Mouse (Mus musculus) testis, adult 2 months (tissue): ENCODE measurements around the gene Gm4567. TPM values are rescaled to one million over a fixed set of nuclear protein-coding genes. Genes with fewer than 3 reads are reported as not detected.
"Not testable (repeated sequence)": the region's sequence is repeated elsewhere in the genome, so short reads cannot be mapped to it uniquely, and the experiment has no call there.

Experiments
- H3K27ac ChIP-seq: fragments of 200-500 bp; 2 replicates; pipeline ENCODE4 v1.5.1; 2012; ENCODE audit warnings: low read depth, low read length; ENCODE audit not compliant: control insufficient read depth, insufficient read depth
- H3K27me3 ChIP-seq: fragments of 200-500 bp; 2 replicates; pipeline ENCODE4 v1.6.1; 2012; ENCODE audit warnings: mild to moderate bottlenecking, low read length, moderate library complexity; ENCODE audit not compliant: control insufficient read depth, insufficient read depth
- H3K36me3 ChIP-seq: fragments of 200-500 bp; 2 replicates; pipeline ENCODE4 v1.6.1; 2012; ENCODE audit warnings: mild to moderate bottlenecking, low read length; ENCODE audit not compliant: control insufficient read depth, insufficient read depth
- H3K4me1 ChIP-seq: fragments of 200-500 bp; 2 replicates; pipeline ENCODE4 v1.6.1; 2012; ENCODE audit warnings: low read length; ENCODE audit not compliant: control insufficient read depth, insufficient read depth
- H3K4me3 ChIP-seq: fragments of 200-500 bp; 2 replicates; pipeline ENCODE4 v1.5.1; 2012; ENCODE audit warnings: low read depth, mild to moderate bottlenecking, low read length, moderate library complexity, mixed read lengths; ENCODE audit not compliant: control insufficient read depth
- polyA plus RNA-seq: library from polyadenylated mRNA; depleted of rRNA; stranded (reverse); fragments of >200 nt; gene quantifications from 2 replicates; pipeline ENCODE4 v1.2.3, GENCODE M21; 2012; rRNA removed

Gene Gm4567
- polyA plus RNA-seq = not detected in 2 replicates

DNA sequence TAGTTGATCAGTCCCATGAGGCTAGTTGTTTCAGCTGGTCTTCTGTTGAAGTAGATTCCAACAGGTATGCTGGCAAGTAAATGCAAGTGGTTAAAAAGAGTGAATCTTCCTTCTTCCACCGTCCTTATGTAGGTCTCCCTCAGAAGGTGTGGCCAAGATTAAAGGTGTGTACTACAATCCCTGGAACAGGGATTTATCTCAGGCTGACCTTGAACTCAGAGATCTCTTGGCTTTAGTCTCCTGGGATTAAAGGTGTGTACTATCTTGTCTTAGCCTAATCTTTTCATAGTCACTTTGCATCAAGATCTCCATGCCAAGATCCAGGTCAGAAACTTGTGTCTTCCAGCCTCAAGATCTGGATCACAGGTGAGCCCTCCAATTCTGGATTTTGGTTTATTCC lies at the start of gene Gm4567:
TSS of gene Gm4567 (minus strand) at position 101 of the 400 bp plus-strand sequence.
- H3K4me1 ChIP-seq, H3K27me3 ChIP-seq, H3K27ac ChIP-seq, H3K4me3 ChIP-seq, H3K36me3 ChIP-seq: not testable (repeated sequence)

GRCm38 (mm10) chr7:22761397-22761796 lies 41.9 kb upstream of the Gm4567 start, which contains the start of gene Vmn1r157:
Gene Vmn1r157 (plus strand): TSS chr7:22761697.
- H3K27ac ChIP-seq, H3K4me3 ChIP-seq, H3K36me3 ChIP-seq, H3K27me3 ChIP-seq, H3K4me1 ChIP-seq: not testable (repeated sequence)

- not testable (repeated sequence) for H3K4me3 ChIP-seq, H3K36me3 ChIP-seq, H3K27ac ChIP-seq, H3K4me1 ChIP-seq, H3K27me3 ChIP-seq
These were observed 27.3 kb downstream of the Gm4567 start, which contains the start of gene Gm8693 for GRCm38 (mm10) chr7:22692217-22692616. Gene Gm8693 (minus strand): TSS chr7:22692317.

Other genes starting within 250 kb of the Gm4567 start
- not detected in 2 replicates for gene Vmn1r151, start 220.0 kb downstream of the Gm4567 start, polyA plus RNA-seq
- gene Vmn1r152, start 196.7 kb downstream of the Gm4567 start, polyA plus RNA-seq = not detected in 2 replicates
- not detected in 2 replicates for gene Gm8677, start 184.8 kb downstream of the Gm4567 start, polyA plus RNA-seq
- gene Gm4201, start 154.4 kb downstream of the Gm4567 start, polyA plus RNA-seq = not detected in 2 replicates
- gene Gm4565, start 131.6 kb downstream of the Gm4567 start, polyA plus RNA-seq = 0.48 and 0.54 TPM in 2 replicates
- not detected in 2 replicates for gene Vmn1r155, start 61.7 kb downstream of the Gm4567 start, polyA plus RNA-seq
- not detected in 2 replicates for gene Gm8693, start 27.4 kb downstream of the Gm4567 start, polyA plus RNA-seq
- gene Vmn1r157, start 42.0 kb upstream of the Gm4567 start, polyA plus RNA-seq = not detected in 2 replicates
- gene Vmn1r158, start 71.1 kb upstream of the Gm4567 start, polyA plus RNA-seq = not detected in 2 replicates
- not detected in 2 replicates for gene Vmn1r159, start 123.9 kb upstream of the Gm4567 start, polyA plus RNA-seq
- not detected in 2 replicates for gene Vmn1r160, start 151.5 kb upstream of the Gm4567 start, polyA plus RNA-seq